Mouse (Mus musculus): ENCODE results near the gene Stt3b. TPM values are rescaled to one million over a fixed set of nuclear protein-coding genes. Genes with fewer than 3 reads are reported as not detected.

Gene Stt3b
- 41.6 and 45.1 TPM in 2 replicates for polyA plus RNA-seq (2012; ENCODE audit: low replicate concordance)

GRCm38 (mm10) chr9:115310346-115311222, at the start of gene Stt3b:
TSS of gene Stt3b (minus strand) at chr9:115310421.

